Mouse (Mus musculus): Measurements from ENCODE around the gene Trak1. TPM values are rescaled to one million over a fixed set of nuclear protein-coding genes. Genes with fewer than 3 reads are reported as not detected.
A peak's percentile ranks its signal among the peaks of the same experiment; 100 is the strongest.

Trak1 gene
- polyA plus RNA-seq, 1 experiment from 2014 or later: 32.2 TPM

DNA sequence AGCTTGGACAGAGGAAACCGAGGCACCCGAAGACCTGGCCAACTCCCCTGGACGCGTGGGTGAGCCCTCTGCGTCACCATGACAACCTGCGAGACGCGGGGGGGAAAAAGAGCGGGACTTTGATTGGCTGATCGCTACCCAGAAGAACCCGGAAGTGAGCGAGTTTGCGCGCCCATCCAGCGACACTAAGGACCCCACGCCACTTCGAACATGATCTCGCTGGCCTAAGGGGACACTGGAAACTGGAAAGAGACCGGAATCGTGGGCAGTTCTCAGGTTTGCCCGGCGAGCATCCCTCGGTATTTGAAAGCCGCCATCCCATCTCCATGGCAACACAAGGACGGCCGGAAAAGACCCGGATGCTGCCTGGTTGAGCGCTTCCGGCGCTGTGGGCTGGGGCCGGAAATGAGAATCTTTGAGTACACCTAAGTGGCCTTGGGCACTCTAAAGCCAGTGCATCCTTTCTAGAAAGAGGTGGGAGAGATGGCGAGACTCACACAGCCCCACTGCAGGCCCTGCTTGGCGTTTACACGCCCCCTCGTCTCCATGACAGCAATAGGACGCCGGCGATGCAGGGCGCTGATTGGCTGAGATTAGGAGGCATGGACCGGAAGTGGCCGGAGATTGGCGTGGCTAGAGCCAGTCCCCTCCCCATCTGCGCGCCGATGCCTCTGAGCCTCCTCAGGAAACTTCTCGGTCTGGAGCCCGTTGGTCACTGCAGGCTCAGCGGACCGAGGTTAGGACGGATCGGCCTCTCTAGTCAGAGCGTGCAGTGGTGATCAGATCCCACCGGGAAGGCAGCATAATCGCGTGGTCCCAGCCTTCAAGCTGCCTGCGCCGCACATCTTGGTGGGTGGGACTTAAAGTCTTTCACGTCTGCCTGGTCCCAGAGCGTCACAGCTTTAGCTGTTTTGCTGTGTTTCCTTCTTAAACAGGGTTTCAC, 19.9 kb upstream of the Trak1 start, which contains the start of gene Ulk4:
Gene Ulk4, minus strand, starts transcription at position 80 of the 943 bp plus-strand sequence.
- Histone ChIP-seq H3K27ac (replicated peaks) (peak within 1 kb of the TSS; percentile 70), H3K4me3 (peak within 1 kb of the TSS; percentile 64), H3K4me1 (peaks cover 14% of the 10 kb centered on the region), H3K4me2 (peak within 1 kb of the TSS; percentile 74), H3K9ac (peak within 1 kb of the TSS; percentile 82), H3K36me3 (peaks cover 5% of the 10 kb centered on the region; the same call in 1 of the 2 replicates), H3K27me3 (replicated peaks) (no peaks in the 10 kb centered on the region), H3K9me3 (no peaks in the 10 kb centered on the region)
- ATAC-seq (ENCODE audit: extremely low read depth, insufficient number of reproducible peaks, low FRiP score, low TSS enrichment): peak; percentile 89
- under 1% methylated on average over 59 of the region's 59 CpGs for WGBS

DNA sequence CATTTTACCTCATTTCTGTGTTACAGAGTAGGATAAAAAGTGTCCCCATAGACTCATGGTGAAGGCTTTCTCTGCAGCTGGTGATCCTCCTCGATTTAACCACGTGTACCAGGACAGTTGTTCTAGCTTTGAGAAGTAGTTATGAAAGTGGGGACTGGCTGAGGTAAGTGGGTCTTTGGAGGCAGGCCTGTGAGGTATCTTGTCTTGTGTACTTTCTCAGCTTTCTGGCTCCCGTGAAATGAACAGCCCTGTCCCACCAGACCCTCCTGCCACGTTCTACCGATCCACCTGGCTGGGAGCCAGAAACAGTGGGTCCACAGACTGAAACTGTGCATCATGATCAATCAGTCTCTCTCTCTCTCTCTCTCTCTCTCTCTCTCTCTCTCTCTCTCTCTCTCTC, 18.1 kb upstream of the Trak1 start:
- H3K9me3 ChIP-seq: 0 out of 2 replicates have a peak, but pooled peaks cover 5% of the 10 kb centered on the region
- WGBS: 79% methylated on average over 5 of the region's 5 CpGs
- no peak for ATAC-seq (ENCODE audit: extremely low read depth, insufficient number of reproducible peaks, low FRiP score, low TSS enrichment)
- peaks cover 14% of the 10 kb centered on the region for H3K4me1 ChIP-seq
- H3K4me2 ChIP-seq: no peak overlapping the region
- no peak overlapping the region for H3K27ac ChIP-seq (replicated peaks)
- no peak overlapping the region for H3K9ac ChIP-seq
- no peaks in the 10 kb centered on the region for H3K27me3 ChIP-seq (replicated peaks)
- H3K4me3 ChIP-seq: no peak overlapping the region
- peaks cover 9% of the 10 kb centered on the region; the same call in 1 of the 2 replicates for H3K36me3 ChIP-seq

DNA sequence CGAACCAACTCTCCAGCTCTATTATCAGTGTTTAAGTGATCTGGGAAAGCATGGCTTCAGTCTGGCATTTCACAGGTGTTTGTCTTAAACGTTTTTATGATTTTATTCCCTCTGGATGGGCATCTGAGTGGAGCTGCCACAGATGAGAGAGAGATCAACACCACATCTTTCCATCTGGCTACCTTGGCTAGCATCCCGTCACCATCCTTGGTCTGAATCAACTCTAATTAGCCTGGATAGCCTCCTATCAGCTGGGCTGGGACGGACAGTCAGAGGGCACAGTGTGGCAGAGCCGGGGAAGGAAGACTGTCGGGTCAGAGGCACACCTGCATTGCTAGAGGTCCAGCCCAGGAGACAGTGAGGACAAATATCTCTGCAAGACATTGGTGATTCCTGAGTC, 15.4 kb upstream of the Trak1 start:
- Histone ChIP-seq H3K4me2 (no peak overlapping the region), H3K4me1 (peaks cover 17% of the 10 kb centered on the region), H3K4me3 (no peak overlapping the region), H3K9ac (no peak overlapping the region), H3K27me3 (replicated peaks) (no peaks in the 10 kb centered on the region), H3K9me3 (0 out of 2 replicates have a peak, but pooled peaks cover 7% of the 10 kb centered on the region), H3K36me3 (peaks cover 9% of the 10 kb centered on the region; the same call in 1 of the 2 replicates), H3K27ac (replicated peaks) (no peak overlapping the region)
- no peak for ATAC-seq (ENCODE audit: extremely low read depth, insufficient number of reproducible peaks, low FRiP score, low TSS enrichment)
- 64% methylated on average over 6 of the region's 6 CpGs for WGBS

DNA sequence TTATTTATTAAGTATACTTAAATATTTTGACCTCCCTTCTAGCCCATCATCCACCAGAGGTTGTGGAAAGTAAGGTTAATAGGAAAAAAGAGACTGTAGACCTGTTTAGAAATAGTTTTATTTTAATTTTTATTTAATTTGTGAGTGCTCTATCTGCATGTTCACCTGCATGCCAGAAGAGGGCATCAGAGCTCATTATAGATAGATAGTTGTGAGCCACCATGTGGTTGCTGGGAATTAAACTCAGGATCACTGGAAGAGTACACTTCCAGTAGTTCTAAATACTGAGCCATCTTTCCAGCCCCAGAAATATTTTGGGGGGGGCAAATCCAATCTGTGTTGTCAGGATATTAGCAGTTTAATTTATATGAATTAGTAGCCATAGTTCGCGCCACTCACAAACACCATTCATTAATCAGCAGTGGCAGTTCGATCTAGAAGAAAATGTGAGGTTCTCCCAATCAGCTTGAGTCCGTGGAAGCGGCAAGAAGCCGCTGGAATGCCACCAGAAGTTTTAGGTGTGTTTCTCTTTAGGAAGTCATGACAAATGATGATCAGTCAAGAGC, 13.6 kb upstream of the Trak1 start:
- H3K4me1 ChIP-seq: peaks cover 9% of the 10 kb centered on the region; the same call in 1 of the 2 replicates
- H3K9ac ChIP-seq: no peak overlapping the region
- H3K27ac ChIP-seq (replicated peaks): no peak overlapping the region
- 94% methylated on average over 6 of the region's 6 CpGs for WGBS
- no peak overlapping the region for H3K4me3 ChIP-seq
- no peak overlapping the region for H3K4me2 ChIP-seq
- peaks cover 9% of the 10 kb centered on the region; the same call in 1 of the 2 replicates for H3K36me3 ChIP-seq
- no peak for ATAC-seq (ENCODE audit: extremely low read depth, insufficient number of reproducible peaks, low FRiP score, low TSS enrichment)
- 0 out of 2 replicates have a peak, but pooled peaks cover 7% of the 10 kb centered on the region for H3K9me3 ChIP-seq
- no peaks in the 10 kb centered on the region for H3K27me3 ChIP-seq (replicated peaks)

GRCm38 (mm10) chr9:121284422-121284821, 12.9 kb upstream of the Trak1 start:
- H3K4me3 ChIP-seq: no peak overlapping the region
- no peak for ATAC-seq (ENCODE audit: extremely low read depth, insufficient number of reproducible peaks, low FRiP score, low TSS enrichment)
- H3K27me3 ChIP-seq (replicated peaks): no peaks in the 10 kb centered on the region
- peaks cover 9% of the 10 kb centered on the region; the same call in 1 of the 2 replicates for H3K36me3 ChIP-seq
- H3K4me2 ChIP-seq: no peak overlapping the region
- H3K4me1 ChIP-seq: peaks cover 9% of the 10 kb centered on the region; the same call in 1 of the 2 replicates
- no peak overlapping the region for H3K27ac ChIP-seq (replicated peaks)
- no peak overlapping the region for H3K9ac ChIP-seq
- 78% methylated on average over 3 of the region's 3 CpGs for WGBS
- 0 out of 2 replicates have a peak, but pooled peaks cover 10% of the 10 kb centered on the region for H3K9me3 ChIP-seq

- Histone ChIP-seq H3K9ac (peak overlapping the region; percentile 80), H3K27ac (replicated peaks) (peak overlapping the region; percentile 56), H3K36me3 (peaks cover 9% of the 10 kb centered on the region; the same call in 1 of the 2 replicates), H3K4me3 (peak overlapping the region; percentile 58), H3K9me3 (peaks cover 16% of the 10 kb centered on the region; the same call in 1 of the 2 replicates), H3K4me1 (peaks cover 9% of the 10 kb centered on the region; the same call in 1 of the 2 replicates), H3K27me3 (replicated peaks) (no peaks in the 10 kb centered on the region), H3K4me2 (peak overlapping the region; percentile 75)
- 18% methylated on average over 29 of the region's 29 CpGs for WGBS
- ATAC-seq (ENCODE audit: extremely low read depth, insufficient number of reproducible peaks, low FRiP score, low TSS enrichment): peak; percentile 51
These were observed 11.7 kb upstream of the Trak1 start for GRCm38 (mm10) chr9:121285341-121286324.

DNA sequence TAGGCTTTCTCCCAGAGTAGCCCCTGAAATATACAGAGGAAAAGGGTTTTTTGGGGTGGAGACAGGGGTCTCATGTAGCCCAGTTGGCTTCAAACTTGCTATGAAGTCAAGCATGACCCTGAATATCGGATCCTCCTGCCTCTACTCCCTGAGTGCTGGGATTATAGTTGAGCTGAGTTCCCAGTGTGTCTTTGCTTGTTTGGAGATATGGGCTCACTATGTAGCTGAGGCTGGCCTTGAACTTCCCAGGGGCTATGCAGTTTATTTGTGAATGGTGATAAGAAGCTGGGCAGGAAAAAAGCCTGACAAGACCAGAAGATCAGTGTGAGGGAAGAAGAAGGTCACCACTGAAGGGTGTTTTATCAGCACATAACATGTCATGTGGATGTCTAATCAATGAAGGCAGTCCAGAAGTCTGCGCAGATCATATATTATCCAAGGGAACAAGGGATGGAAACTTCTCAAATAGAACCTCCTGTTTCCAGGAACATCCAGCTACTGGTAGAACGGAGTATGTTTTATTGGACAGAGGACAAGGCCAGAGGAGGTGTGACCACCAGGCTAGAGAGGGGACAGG, 10.9 kb upstream of the Trak1 start:
- peak overlapping the region; percentile 75 for H3K4me2 ChIP-seq
- ATAC-seq (ENCODE audit: extremely low read depth, insufficient number of reproducible peaks, low FRiP score, low TSS enrichment): no peak
- H3K27me3 ChIP-seq (replicated peaks): no peaks in the 10 kb centered on the region
- H3K36me3 ChIP-seq: peaks cover 9% of the 10 kb centered on the region; the same call in 1 of the 2 replicates
- H3K4me3 ChIP-seq: peak overlapping the region; percentile 58
- H3K4me1 ChIP-seq: peaks cover 9% of the 10 kb centered on the region; the same call in 1 of the 2 replicates
- H3K9ac ChIP-seq: peak overlapping the region; percentile 80
- H3K27ac ChIP-seq (replicated peaks): 0 out of 2 replicates have a peak overlapping the region, but pooled peaks have one; percentile 56
- peaks cover 19% of the 10 kb centered on the region; the same call in 1 of the 2 replicates for H3K9me3 ChIP-seq
- WGBS: 67% methylated on average over 3 of the region's 3 CpGs

- 62% methylated on average over 2 of the region's 2 CpGs for WGBS
- Histone ChIP-seq H3K27ac (replicated peaks) (no peak overlapping the region), H3K4me2 (no peak overlapping the region), H3K4me1 (peaks cover 3% of the 10 kb centered on the region; the same call in 1 of the 2 replicates), H3K4me3 (no peak overlapping the region), H3K36me3 (no peaks in the 10 kb centered on the region), H3K9ac (no peak overlapping the region), H3K9me3 (peaks cover 11% of the 10 kb centered on the region; the same call in 1 of the 2 replicates), H3K27me3 (replicated peaks) (peaks cover 17% of the 10 kb centered on the region)
- ATAC-seq (ENCODE audit: extremely low read depth, insufficient number of reproducible peaks, low FRiP score, low TSS enrichment): no peak
These were observed 6.0 kb upstream of the Trak1 start for GRCm38 (mm10) chr9:121291275-121291674.

DNA sequence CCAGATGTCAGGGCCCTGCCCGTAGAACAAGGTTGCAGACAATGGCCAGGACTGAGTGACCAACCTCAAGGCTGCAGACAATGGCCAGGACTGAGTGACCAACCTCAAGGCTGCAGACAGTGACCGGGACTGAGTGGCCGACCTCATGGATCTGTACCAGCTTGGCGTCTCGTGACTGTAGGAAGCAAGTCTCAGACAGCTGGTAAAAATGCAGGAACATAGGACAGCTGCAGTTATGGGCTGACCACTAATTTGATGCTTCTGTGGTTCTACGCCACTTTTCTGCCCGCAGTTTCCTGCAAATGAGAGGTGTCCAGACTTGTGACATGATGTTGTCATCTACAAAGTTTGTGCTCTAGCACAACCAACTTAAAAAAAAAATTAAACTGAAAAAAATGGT, 4.1 kb upstream of the Trak1 start:
- Histone ChIP-seq H3K4me2 (no peak overlapping the region), H3K4me3 (no peak overlapping the region), H3K9ac (no peak overlapping the region), H3K27ac (replicated peaks) (no peak overlapping the region), H3K27me3 (replicated peaks) (peaks cover 23% of the 10 kb centered on the region), H3K4me1 (peaks cover 5% of the 10 kb centered on the region), H3K9me3 (peaks cover 11% of the 10 kb centered on the region; the same call in 1 of the 2 replicates), H3K36me3 (no peaks in the 10 kb centered on the region)
- WGBS: 66% methylated on average over 7 of the region's 7 CpGs
- no peak for ATAC-seq (ENCODE audit: extremely low read depth, insufficient number of reproducible peaks, low FRiP score, low TSS enrichment)

DNA sequence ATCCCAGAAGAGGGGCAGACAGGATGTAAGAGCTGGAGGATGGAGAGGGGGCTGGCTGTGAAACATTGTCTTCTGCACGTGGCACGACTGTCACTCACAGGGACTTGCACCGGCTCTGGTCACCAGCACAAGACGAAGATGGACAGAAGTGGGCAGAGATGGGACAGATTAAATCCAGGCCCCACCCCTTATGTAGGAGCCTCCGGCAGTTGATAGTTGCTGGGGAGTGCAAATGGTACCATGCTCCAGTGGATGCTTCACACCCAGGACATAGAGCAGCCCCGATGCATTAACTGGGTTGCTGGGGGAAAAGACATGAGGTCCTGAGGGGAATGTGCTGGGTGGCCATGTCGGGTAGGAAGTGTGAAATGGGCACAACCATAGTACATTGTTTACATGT, 2.1 kb upstream of the Trak1 start:
- ATAC-seq (ENCODE audit: extremely low read depth, insufficient number of reproducible peaks, low FRiP score, low TSS enrichment): no peak
- H3K27ac ChIP-seq (replicated peaks): no peak overlapping the region
- no peak overlapping the region for H3K4me2 ChIP-seq
- no peak overlapping the region for H3K4me3 ChIP-seq
- peaks cover 25% of the 10 kb centered on the region for H3K4me1 ChIP-seq
- peaks cover 23% of the 10 kb centered on the region for H3K27me3 ChIP-seq (replicated peaks)
- 0 out of 2 replicates have a peak, but pooled peaks cover 3% of the 10 kb centered on the region for H3K9me3 ChIP-seq
- no peaks in the 10 kb centered on the region for H3K36me3 ChIP-seq
- 66% methylated on average over 7 of the region's 7 CpGs for WGBS
- H3K9ac ChIP-seq: no peak overlapping the region
